Mouse (Mus musculus): Measurements from ENCODE around the gene Tuba3b.
A peak's percentile ranks its signal among the peaks of the same experiment; 100 is the strongest.

Gene Tuba3b

GRCm38 (mm10) chr6:145669596-145670071 is 54.1 kb downstream of the Tuba3b start:
- peak; percentile 29 for DNase-seq
